Mouse (Mus musculus): ENCODE results near the gene Shisa3.

Gene Shisa3

DNA sequence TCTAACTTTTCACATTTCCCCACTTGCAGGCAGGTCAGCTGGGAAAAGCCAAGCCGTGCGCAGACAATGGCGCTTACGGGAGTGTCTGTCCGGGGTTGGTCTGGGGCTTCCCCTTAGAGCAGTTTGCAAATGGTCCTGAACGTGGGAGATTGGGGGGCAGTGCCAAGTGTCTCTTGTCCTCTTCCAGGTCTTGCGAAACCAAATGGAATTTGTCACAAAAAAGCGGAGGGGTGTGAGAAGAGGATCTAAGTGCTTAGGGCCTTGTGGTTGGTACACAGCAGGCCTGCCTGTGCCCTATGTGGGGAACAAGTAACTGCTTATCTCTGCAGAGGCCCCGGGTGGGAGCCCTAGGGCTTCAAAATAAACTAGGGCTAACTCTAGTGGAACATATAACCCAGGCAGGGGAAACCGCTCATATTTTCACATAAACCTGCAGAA lies 26.2 kb downstream of the Shisa3 start:
- DNase-seq, result no peak

DNA sequence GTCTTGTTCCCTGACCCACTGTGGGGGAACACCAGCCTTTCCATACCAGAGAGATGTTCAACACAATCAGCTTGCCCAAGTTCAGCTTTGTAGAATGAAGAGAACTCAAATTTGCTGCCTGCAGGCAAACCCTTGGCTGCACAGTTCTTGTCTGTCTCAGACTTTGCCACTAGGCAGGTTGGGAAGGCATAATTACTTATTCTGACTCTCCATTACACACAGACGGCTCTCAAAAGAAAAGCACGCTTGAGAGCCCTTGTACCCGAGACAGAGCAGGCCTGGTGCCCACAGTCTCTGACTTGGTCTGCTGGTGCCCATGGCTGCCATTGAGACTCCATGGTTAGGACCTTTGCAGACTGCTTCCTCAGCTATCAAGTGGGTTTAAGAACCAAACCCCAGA lies 26.7 kb downstream of the Shisa3 start:
- DNase-seq, result no peak

DNA sequence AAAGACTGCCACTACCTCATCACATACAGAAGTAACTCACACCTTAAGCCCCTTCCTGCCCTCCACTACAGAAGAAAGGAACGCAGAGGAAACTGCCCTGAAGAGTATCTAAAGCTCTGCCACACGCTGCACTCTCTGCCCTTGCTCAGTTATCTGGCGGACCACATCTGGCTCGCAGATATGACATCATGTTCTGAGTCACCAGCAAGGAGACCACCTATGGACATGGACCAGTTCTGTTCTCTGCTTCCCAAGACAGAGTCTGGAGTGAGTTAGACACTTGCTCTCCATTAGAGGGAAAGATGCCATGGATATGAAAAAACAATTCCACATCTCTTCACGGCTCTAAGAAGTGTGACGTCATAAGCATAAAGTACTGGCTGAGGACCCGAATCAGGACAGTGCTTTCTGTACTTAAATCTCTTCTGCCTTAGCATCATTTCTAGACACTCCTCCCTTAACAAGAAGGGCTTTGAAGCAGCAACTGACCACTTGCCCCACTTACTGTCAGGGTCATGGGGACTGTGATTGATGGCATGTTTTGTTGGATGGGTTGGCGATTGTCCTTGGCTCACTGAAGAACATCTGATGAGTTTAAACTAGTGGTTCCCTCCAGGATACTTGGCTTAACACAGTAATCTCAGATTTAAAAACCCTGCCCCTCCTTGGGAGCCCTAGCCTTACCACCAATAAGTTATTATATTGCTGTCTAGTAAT lies 33.1 kb downstream of the Shisa3 start:
- no peak for DNase-seq

DNA sequence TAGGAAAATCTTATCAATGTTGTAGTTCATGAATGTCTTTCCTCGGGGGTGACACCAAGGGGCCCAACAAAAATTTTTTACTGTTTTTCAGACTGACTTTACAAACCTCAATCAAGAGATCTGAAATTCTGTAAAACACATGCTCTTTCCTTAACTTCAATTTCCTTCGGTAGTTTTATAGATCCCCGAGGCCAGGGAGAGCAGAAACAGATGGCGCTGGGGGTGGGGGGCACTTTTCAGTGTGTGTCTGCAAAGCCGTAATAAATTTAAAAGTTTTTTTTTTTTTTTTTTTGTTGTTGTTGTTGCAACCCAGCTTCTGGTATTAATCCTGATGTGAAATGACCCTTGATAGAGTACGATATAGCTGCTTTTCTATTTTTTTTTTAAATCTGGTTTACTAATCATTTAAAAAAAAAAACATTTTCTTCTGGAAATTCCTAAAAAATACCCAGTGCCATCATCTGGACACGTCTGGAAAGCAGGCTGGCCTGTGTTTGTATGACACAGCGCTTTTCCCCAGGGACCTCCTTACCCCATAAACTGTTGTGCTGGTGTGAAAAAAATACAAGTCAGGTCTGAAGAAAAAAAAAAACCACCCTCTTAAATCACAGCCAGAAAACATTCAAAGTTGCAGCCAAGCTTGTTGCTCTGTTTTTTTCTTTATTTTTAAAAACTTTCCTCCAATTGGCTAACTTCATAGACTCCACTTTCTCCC lies 33.9 kb downstream of the Shisa3 start:
- no peak for DNase-seq

DNA sequence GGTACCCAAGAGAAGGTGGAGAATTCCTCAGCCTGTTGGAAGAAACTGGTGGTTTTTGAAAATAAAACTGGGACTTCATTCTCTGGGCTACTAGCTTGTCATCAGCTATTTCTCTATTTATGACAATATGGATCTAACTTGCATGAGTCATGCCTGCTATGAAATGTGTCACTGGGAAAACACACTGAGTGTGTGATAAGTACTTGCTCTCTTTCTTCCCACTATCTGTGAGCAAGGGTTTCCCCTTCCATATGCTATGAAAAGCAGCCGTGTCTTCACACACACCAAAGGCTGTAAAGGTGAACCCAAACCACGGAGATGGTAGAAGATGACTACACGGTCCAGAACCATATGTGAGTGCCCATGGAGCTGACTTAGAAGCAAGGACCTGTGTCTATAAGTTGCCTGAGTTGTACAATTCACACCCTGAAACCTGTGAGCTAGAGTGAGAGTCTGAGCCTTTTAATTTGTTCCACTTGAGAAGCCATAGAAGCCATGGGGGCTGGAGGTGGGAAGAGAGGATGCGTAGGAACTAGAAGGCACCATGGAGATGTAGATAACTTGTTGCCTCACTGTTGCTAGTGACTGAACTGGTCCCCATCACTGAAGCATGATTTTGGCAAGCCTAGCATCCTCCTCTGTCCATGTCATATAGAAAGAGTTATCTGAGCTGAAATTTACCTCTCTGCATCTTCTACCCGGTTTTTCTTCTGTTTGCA lies 36.0 kb downstream of the Shisa3 start:
- DNase-seq, result no peak

DNA sequence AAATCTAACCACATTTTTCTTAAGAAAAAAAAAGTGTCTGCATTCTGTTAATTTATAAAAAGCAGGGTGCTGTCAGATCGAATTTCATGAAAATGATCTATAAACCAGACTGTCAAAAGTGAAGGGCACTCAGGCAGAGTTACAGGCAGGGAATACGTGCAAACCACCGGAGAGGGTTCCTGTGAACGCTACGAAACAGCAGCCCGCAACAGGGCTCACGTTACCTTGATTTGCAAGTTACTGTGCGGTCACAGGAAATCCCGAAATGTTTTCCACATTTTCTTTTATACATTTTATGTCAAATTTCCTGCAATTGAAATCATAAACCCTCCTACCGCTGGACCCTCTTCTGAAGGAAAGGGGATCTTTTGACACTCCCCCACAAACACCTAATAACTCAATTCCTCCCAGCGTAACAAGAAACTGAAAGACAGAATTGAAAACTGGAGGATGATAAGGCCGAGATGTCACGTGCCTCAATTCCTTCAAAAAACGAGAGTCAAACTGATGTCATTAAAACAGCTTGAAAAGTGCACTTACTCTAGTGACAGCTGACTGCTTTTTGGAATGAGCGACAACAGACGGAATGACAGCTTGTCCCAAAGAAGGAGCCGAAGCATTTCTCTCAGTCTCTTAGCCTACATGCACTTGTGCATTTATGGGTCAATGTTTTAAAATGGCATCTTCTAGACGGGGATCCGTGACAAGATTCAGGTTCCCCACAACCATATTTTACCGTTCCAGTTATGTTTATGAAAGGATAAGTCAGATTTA lies 39.3 kb downstream of the Shisa3 start:
- DNase-seq, result no peak

DNA sequence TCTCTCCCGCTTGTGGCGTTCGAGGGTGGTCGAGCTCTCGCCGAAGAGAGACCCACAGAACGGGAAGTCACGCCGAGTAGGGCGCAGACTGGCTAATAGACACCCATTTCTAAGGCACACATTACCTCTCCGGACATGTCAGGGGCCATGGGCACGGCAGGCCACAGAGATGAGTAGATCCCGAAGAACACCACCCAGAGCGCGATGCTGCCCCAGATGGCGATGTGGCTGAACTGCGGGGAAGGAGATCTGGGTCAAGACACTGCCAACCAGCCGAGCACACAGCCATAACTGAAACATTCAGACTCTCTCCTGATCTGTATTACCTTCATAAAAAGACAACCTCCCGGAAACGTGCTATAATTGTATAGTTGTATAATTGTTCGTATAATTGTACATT lies 39.9 kb downstream of the Shisa3 start:
- peak; percentile 7 for DNase-seq

DNA sequence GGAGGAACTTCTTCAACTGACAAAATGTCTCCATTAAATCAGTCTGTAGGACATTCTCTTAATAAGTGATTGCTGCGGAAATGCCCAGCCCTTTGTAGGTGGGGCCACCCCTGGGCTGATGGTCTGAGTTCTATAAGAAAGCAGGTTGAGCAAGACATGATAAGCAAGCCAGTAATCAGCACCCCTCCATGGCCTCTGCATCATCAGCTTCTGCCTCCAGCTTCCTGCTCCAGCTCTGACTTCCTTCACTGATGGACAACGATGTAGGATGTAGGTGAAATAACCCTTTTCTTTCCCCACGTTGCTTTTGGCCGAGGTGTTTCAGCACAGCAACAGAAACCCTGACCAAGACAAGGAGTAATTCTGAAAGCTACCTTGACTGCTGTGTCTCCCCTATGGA lies 41.5 kb downstream of the Shisa3 start:
- no peak for DNase-seq

DNA sequence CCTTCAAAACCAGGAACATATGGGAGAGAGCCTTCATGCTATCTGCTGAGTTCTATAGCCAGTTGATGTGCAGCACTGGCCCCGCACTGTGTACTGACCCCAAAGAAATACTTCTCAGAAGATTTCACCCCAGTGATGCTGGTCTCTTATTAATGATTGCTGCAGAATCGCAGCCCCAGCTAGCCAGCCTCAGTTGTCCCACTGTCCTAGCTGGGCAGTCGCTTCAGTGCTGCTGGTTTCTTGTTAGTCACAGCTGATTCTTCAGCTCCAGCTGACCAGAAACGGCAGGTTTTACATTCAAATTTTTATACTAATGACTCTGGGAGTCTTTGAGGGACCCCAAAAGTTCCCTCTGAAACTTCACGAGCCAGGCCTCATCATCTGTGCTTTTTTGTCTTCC lies 42.3 kb downstream of the Shisa3 start:
- no peak for DNase-seq

DNA sequence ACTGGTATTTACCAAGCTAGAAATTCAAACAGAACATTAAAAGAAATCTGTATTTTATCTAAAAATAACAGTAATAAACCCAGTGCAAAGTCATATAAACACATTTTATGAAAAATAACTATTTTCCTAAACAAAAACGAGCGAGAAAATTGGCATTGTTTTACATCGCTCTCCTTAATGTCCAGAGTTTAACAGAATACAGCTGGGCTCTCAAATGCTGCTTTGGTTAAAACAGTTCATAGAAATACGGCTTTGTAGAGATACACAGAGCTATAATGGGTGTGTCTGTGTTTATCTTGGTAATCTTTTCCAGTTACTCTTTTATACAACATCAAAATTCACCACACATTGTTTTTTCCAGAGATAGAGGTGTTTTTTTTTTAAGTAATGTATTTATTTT lies 44.8 kb downstream of the Shisa3 start:
- DNase-seq, result no peak

DNA sequence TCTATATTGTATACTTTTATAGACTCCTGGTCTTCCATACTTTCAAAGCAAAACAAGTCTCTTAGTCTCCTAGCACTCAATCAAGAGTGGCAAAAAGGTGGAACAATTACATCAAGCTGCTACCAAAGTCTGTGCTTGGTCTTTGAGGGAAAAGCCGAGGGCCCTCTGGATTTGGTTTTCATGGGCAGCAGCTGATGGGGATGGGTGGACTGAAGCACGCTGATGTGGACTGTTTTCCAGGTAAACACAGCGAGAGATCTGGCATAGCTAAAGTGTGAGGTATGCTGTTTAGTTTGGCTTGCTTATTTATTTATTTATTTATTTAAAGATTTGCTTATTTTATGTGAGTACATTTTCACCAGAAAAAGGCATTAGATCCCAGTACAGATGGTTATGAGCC lies 45.9 kb downstream of the Shisa3 start:
- DNase-seq, result no peak

DNA sequence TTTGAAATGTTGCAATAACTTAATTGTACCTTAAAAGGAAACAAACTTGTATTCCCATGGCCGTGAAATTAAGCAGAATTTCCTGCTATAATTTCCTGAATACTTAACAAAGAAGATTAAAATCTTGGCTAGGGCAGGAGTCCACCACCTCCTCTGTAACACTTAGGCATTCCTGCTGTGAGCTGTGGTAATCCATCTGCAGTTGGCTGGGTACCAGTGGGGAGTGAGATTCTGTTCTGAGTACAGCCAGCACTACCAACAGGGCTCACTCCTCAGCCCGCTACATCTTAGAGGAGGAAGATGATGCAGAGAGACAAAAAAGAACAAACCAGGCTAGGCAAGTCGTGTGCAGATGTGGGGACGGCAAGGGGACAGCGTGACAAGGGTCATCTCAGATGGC lies 46.9 kb downstream of the Shisa3 start:
- DNase-seq, result no peak

DNA sequence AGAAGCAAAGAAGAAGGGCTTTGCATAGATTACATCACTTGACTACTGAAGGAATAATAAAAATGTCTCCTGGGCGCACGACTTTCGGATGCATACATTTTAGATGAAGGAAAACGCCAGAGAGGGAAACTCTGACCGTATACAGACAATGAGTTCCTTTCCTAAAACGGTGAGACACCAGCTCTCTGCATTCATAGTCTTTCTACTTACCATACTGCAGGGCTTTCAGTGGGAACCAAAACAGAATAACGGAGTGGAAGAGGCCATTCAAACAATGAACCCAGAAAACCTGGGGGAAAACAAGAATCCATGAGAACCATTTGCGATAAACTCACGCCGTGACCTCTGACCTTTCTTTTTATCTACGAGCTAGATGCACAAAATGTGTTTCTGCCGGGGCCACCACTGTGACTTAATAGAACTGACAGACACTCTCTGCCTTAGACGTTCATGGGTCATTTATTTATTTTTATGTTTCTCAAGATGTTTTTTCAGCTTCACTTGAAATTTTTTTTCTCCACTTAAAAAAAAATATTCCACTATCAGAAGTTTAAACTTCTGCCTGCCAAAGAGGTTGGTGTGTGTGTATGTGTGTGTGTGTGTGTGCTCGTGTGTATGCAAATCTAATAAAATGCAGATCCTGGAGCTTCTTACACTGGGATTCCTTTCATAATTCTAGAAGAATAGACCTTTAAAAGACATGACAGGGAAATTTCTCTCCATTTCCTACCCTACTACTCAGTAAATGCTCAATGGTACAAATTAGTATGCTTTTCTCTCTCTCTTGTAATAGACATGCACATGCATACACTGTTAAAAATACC lies 48.2 kb downstream of the Shisa3 start:
- no peak for DNase-seq

DNA sequence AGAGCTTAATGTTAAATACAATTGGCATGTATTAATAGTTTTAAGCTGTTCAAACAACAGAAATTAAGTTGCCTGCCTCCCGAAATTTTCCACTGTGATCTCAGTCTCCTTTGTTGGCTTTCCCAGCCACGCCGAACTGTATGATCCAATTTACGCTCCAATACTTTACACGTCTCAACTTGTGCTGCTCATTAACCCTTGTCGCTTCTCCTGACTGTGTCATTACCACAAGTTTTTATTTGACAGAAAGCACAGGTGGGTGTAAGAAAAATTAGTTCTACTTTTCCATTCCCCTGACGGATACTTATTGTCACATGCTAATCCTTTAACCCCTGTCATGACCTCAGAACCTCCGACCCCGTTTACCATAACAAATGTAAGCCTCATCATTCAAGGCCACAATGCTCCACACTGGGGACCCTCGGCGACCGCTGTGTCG lies 49.2 kb downstream of the Shisa3 start:
- no peak for DNase-seq

DNA sequence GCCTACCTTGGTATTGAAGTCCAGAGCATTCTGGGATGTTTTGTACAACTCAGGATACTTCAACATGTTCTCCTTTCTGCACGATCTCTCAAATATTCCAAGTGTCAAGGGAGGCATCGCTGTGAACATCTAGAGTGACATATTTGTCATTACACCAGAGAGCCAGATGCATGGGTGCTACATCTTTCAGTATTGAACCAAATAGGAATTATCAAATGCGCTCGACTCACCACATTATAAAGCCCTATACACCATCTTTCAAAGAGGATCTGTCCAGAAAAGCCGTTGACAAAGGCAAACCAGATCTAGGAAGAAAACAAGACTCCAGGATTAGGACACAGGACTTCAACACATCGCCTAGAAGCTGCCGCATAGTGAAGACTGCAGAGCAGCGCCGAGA lies 52.2 kb downstream of the Shisa3 start:
- no peak for DNase-seq

DNA sequence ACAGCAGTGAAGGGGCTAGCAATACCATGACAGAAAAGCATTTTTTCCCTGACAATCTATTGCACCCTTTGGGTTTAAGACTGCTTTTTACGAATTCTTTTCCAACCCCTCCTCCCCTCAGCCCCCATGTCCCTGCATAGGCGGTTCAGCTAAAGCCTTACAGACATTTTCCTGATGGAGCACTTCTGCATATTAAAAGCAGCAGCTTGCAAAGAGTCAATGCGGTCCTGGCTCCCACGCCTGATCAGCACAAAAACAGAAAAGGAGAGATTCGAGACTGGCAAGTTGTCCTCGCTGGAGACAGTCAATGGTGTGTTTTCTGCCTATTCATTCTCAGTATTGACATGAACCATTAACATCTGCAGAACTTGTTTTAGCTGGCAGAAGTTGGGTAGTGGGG lies 55.0 kb downstream of the Shisa3 start:
- DNase-seq, result no peak

DNA sequence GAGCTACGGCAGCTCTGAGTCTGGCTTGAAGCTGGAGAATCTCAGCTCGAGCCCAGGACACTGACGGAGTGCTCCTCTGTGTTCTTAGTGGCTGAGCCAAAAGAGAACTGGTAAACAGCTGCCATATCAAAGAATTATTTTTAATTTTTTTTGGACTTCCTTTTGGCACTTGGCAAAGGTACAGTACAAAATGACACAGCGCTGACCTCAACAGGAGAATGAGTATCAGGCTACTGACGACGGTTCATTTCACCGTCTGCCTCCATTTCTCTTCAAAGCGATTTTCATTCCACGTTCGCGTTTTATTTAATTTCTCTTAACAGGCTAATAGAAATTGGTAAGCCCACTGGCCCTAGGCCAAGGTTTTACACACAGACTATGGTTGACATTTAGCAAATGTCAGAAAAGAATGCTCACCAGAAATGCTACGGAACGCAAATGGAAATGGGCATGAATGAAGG lies 61.8 kb downstream of the Shisa3 start:
- DNase-seq, result peak; percentile 16

DNA sequence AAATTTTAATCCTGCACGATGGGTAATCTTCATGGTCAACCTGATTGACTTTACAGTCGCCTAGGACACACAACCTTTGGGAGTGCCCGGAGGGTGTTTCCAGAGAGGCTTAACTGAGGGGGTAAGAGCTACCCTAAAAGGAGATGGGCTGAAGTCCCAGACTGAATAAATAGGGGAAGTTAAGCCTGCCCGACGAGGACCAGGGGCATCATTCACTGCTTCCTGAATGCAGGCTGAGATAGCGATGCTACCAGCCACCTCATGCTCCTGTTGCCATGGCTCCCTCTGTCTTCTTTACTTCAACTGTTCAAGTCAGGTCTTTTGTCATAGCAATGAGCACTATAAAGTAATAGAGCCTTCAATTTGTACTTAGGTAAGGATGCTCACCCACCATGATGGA lies 62.5 kb downstream of the Shisa3 start:
- no peak for DNase-seq

DNA sequence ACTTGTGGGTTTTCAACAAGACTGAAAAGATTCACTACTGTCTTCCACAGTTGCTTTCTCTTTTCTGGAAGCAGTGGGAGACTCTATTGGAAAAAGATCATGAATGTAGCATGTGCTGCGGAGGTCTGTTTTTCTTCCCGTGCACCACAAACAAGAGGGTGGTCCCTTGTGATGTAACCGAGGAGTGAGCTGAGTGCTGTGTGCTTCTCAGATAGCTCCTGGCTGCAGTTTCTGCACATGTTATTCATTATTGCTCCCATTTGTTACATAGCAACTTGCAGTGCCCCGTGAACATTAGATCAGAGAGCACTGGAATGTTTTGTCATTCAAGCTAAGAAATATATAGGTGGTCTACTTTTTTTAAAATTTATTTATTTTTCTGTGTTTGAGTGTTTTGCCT lies 65.3 kb downstream of the Shisa3 start:
- DNase-seq, result no peak
